Mouse (Mus musculus): ENCODE results near the gene Tstd1.

Gene Tstd1

DNA sequence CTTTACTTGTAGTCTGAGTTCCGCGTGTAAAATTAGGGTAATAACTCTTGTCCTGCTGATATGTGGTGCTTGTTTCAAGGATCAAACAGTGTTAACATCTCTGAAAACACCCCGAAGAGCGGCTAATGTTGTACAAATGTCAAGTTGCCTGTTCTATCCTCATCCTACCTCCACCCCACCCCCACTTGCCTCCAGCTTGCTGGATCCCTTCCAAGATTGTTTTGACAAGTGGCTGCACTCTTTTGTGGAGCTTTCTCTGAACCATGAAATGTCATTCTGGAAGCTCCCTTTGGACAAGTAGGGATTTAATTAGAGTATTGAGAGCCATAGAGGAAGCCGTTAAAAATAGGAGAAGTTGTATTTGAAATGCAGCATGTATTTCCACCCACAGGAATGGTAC lies 41.1 kb downstream of the Tstd1 start:
- peak; percentile 81 for DNase-seq

- DNase-seq: no peak
These were observed 42.2 kb downstream of the Tstd1 start for GRCm38 (mm10) chr1:171460551-171461503.

GRCm38 (mm10) chr1:171463133-171463532 lies 44.5 kb downstream of the Tstd1 start:
- DNase-seq: no peak

GRCm38 (mm10) chr1:171465749-171466412 lies 47.2 kb downstream of the Tstd1 start:
- DNase-seq: no peak

GRCm38 (mm10) chr1:171466565-171466964 lies 47.9 kb downstream of the Tstd1 start:
- no peak for DNase-seq

GRCm38 (mm10) chr1:171469678-171470077 lies 51.0 kb downstream of the Tstd1 start:
- DNase-seq: no peak

All from retina, postnatal 1 day (tissue).